Mouse (Mus musculus): ENCODE results near the gene Ucn2.

- TF ChIP-seq CTCF (IDR thresholded peaks at IDR 0.05) (peak; percentile 96), EP300 (IDR thresholded peaks at IDR 0.05) (no peak)
Measured at GRCm38 (mm10) chr9:108936418-108937364, 49.1 kb upstream of the Ucn2 start, which contains the start of gene Uqcrc1.

All from lung, postnatal 0 days (tissue).